In genomic region chr6:37276834-37277715, GRCm38 (mm10) we compare ENCODE assay signal across 8 mouse cellular contexts. TPM values are rescaled to one million over a fixed set of nuclear protein-coding genes. Genes with fewer than 3 reads are reported as not detected.
DNase-seq lines count a peak whose midpoint lies in the region.

No protein-coding gene starts in this region.

- peak; percentile 36 for DNase-seq in left cerebral cortex, postnatal 4 days
- no peak for DNase-seq in left cerebral cortex, adult 8-10 months (ENCODE audit: low spot score in 2 of 2)
- peak; percentile 78 for DNase-seq in adrenal gland, postnatal 14 days
- DNase-seq in gastrocnemius, adult 18-20 months (ENCODE audit: low spot score), result peak; percentile 62
- DNase-seq in heart, postnatal 36 days, result peak; percentile 46
- DNase-seq in retina, postnatal 1 day, result no peak
- DNase-seq in testis, postnatal 14 days (ENCODE audit: low spot score), result no peak
- no peak for DNase-seq in thymus, postnatal 14 days

- intact Hi-C loops in left cerebral cortex, postnatal 4 days (cut with DNase I), result no loop called here
- intact Hi-C loops in heart, postnatal 36 days (cut with DNase I), result no loop called here

RNA-seq across cellular contexts. Expression of gene Dgki, which starts 22.9 kb away (rescaled TPM):
- 10 to 100 TPM; 49.4 to 53.8 TPM for total RNA-seq in left cerebral cortex, postnatal 4 days (2021)
- total RNA-seq in left cerebral cortex, adult 8-10 months (2022), result 100 to 1,000 TPM in 2 of 4 experiments, 10 to 100 TPM in 2; 88.8 to 107 (median 95.6) TPM
- total RNA-seq in adrenal gland, postnatal 14 days (2021), result 2.2 and 2.4 TPM in 2 replicates
- total RNA-seq in gastrocnemius, adult 18-20 months (2021), result under 1 TPM; 0.11 to 0.40 TPM
- under 1 TPM; 0.30 to 0.36 TPM for total RNA-seq in heart, postnatal 36 days (2021)

Comparison
In these comparisons a context has a peak if more than half of its experiments do, and no peak if none do; other contexts are left out.
1. DNase-seq: peak in left cerebral cortex, postnatal 4 days (single experiment), adrenal gland, postnatal 14 days (single experiment), gastrocnemius, adult 18-20 months (single experiment) and heart, postnatal 36 days (2 of 2); none in left cerebral cortex, adult 8-10 months (0 of 2), retina, postnatal 1 day (single experiment), testis, postnatal 14 days (single experiment) and thymus, postnatal 14 days (single experiment).
2. RNA of gene Dgki, which starts 22.9 kb away (total RNA-seq): 88.8 to 107 TPM in left cerebral cortex, adult 8-10 months and 49.4 to 53.8 TPM in left cerebral cortex, postnatal 4 days; 2.2 to 2.4 TPM in adrenal gland, postnatal 14 days, 0.11 to 0.40 TPM in gastrocnemius, adult 18-20 months and 0.30 to 0.36 TPM in heart, postnatal 36 days; every median in the first group is over 10 times any median in the second.